Mouse (Mus musculus): ENCODE results near the gene Sacm1l. TPM values are rescaled to one million over a fixed set of nuclear protein-coding genes. Genes with fewer than 3 reads are reported as not detected.

Gene Sacm1l
- total RNA-seq (2014; fragmentation: Nextera tagmentation): 26.5 and 27.6 TPM in 2 replicates
- 60.5 and 70.7 TPM in 2 replicates for total RNA-seq (2017)

GRCm38 (mm10) chr9:123529392-123530157 is at the start of gene Sacm1l:
TSS of gene Sacm1l (plus strand) at chr9:123529759.
- ATAC-seq (replicated peaks; ENCODE audit: low FRiP score, low TSS enrichment, poor library complexity, severe bottlenecking): peak; percentile 94

GRCm38 (mm10) chr9:123479876-123480252 is 49.7 kb upstream of the Sacm1l start:
- no peak for ATAC-seq (replicated peaks; ENCODE audit: low FRiP score, low TSS enrichment, poor library complexity, severe bottlenecking)

GRCm38 (mm10) chr9:123480253-123480921 is 49.2 kb upstream of the Sacm1l start:
- ATAC-seq (replicated peaks; ENCODE audit: low FRiP score, low TSS enrichment, poor library complexity, severe bottlenecking): no peak

GRCm38 (mm10) chr9:123481136-123481535 is 48.4 kb upstream of the Sacm1l start:
- ATAC-seq (replicated peaks; ENCODE audit: low FRiP score, low TSS enrichment, poor library complexity, severe bottlenecking): peak; percentile 80

GRCm38 (mm10) chr9:123483598-123483997 is 46.0 kb upstream of the Sacm1l start:
- no peak for ATAC-seq (replicated peaks; ENCODE audit: low FRiP score, low TSS enrichment, poor library complexity, severe bottlenecking)

- ATAC-seq (replicated peaks; ENCODE audit: low FRiP score, low TSS enrichment, poor library complexity, severe bottlenecking): no peak
These were observed 44.7 kb upstream of the Sacm1l start for GRCm38 (mm10) chr9:123484830-123485229.

- ATAC-seq (replicated peaks; ENCODE audit: low FRiP score, low TSS enrichment, poor library complexity, severe bottlenecking): no peak
These were observed 44.0 kb upstream of the Sacm1l start for GRCm38 (mm10) chr9:123485561-123485960.

GRCm38 (mm10) chr9:123486635-123487034 is 42.9 kb upstream of the Sacm1l start:
- ATAC-seq (replicated peaks; ENCODE audit: low FRiP score, low TSS enrichment, poor library complexity, severe bottlenecking): no peak

- ATAC-seq (replicated peaks; ENCODE audit: low FRiP score, low TSS enrichment, poor library complexity, severe bottlenecking): no peak
These were observed 40.5 kb upstream of the Sacm1l start for GRCm38 (mm10) chr9:123489073-123489472.

GRCm38 (mm10) chr9:123489727-123490343 is 39.7 kb upstream of the Sacm1l start:
- ATAC-seq (replicated peaks; ENCODE audit: low FRiP score, low TSS enrichment, poor library complexity, severe bottlenecking): no peak

- no peak for ATAC-seq (replicated peaks; ENCODE audit: low FRiP score, low TSS enrichment, poor library complexity, severe bottlenecking)
These were observed 38.6 kb upstream of the Sacm1l start for GRCm38 (mm10) chr9:123490930-123491329.

- ATAC-seq (replicated peaks; ENCODE audit: low FRiP score, low TSS enrichment, poor library complexity, severe bottlenecking): peak; percentile 81
These were observed 37.5 kb upstream of the Sacm1l start for GRCm38 (mm10) chr9:123491917-123492585.

- ATAC-seq (replicated peaks; ENCODE audit: low FRiP score, low TSS enrichment, poor library complexity, severe bottlenecking): no peak
These were observed 32.9 kb upstream of the Sacm1l start for GRCm38 (mm10) chr9:123496665-123497064.

GRCm38 (mm10) chr9:123497906-123498305 is 31.7 kb upstream of the Sacm1l start:
- 0 out of 2 replicates have a peak, but pooled peaks have one; percentile 19 for ATAC-seq (replicated peaks; ENCODE audit: low FRiP score, low TSS enrichment, poor library complexity, severe bottlenecking)

- no peak for ATAC-seq (replicated peaks; ENCODE audit: low FRiP score, low TSS enrichment, poor library complexity, severe bottlenecking)
These were observed 29.1 kb upstream of the Sacm1l start for GRCm38 (mm10) chr9:123500480-123500879.

GRCm38 (mm10) chr9:123503171-123503834 is 26.3 kb upstream of the Sacm1l start:
- ATAC-seq (replicated peaks; ENCODE audit: low FRiP score, low TSS enrichment, poor library complexity, severe bottlenecking): no peak

GRCm38 (mm10) chr9:123504325-123504724 is 25.2 kb upstream of the Sacm1l start:
- peak; percentile 90 for ATAC-seq (replicated peaks; ENCODE audit: low FRiP score, low TSS enrichment, poor library complexity, severe bottlenecking)

GRCm38 (mm10) chr9:123505598-123505997 is 24.0 kb upstream of the Sacm1l start:
- ATAC-seq (replicated peaks; ENCODE audit: low FRiP score, low TSS enrichment, poor library complexity, severe bottlenecking): no peak
